Mouse (Mus musculus): ENCODE measurements at regions not wholly inside any gene's neighbourhood (a gene's known extent, or its start where the extent isn't known, plus 50 kb on each side); places are given as distances from the start of the nearest gene placed in this dataset. TPM values are rescaled to one million over a fixed set of nuclear protein-coding genes. Genes with fewer than 3 reads are reported as not detected.

DNA sequence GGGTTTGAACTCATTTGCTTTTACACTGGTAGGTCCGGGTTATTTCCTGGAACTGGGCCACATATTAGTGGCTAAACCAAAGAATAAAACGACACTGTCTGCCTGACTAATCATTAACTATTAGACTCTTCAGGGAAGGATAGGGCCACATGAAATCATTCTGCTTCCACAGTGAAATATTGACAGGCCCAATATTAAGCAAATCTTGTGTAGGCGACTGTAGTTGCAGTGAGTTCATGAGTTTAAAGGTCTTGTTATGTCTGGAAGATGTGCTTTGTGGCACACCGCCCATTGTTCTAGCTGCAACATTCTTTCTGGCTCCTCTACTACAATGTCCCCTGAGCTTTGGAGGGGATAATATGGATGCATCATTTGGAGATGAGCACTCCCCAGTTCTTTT is 65.7 kb upstream of the Pbx1 start:
- WGBS: 85% methylated on average over 4 of the region's 4 CpGs
- ATAC-seq (ENCODE audit: low FRiP score, low read depth): no peak
- no peak for DNase-seq (ENCODE audit: low spot score)

DNA sequence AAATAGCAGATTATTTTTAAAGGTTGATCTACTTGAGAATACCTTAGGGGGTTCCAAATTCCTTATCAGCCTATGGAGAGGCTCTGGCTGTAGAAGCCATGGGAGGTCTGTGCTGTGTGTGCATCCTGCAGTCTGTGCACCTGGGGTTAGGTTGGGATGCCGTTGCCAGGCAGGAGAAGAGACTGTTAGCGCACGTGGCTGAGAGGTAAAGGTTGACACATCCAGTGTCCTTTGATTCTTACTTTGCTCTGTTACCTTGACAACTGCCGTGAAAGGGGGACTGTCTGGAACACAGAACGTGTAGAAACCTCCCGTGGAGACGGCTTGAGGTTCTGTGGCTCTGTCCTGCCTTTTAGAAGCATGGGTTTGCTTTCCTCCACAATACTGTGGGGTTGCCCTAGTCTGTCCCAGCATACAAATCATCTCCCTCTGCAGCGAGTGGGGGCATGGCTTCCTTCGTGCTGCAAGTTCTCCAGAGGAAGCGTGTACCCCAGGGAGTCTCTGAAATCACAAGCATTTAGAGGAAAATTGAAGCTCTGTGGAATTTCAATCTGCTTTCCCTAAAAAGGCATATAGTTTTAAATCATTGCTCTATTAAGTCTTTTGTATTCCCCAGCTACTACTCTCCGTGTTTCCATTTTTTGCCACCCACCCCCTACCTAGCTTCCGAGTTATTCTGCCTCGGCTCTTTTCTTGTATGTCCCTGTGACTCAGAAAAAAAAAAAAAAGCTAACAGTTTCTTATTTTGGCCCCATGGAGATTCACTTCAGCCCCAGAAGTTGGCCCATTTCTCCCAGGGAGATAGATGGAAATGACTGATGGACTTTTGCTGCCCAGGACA is 63.8 kb upstream of the Pbx1 start:
- 67% methylated on average over 13 of the region's 13 CpGs for WGBS
- H3K4me1 ChIP-seq (ENCODE audit: control insufficient read depth, insufficient read depth, low read length): no peaks in the 10 kb centered on the region
- H3K9me3 ChIP-seq (ENCODE audit: control insufficient read depth, low read length): no peaks in the 10 kb centered on the region
- no peak for TF ChIP-seq POLR2A (IDR thresholded peaks at IDR 0.05; ENCODE audit: borderline replicate concordance, extremely low read depth, insufficient read depth, insufficient read length)
- no peak overlapping the region for H3K9ac ChIP-seq (ENCODE audit: low read depth, low read length, severe bottlenecking)
- no peak overlapping the region for H3K27ac ChIP-seq (replicated peaks; ENCODE audit: low read depth, low read length)
- no peak for ATAC-seq (ENCODE audit: low FRiP score, low read depth)
- no peaks in the 10 kb centered on the region for H3K27me3 ChIP-seq (ENCODE audit: control insufficient read depth, insufficient read depth, low read length)
- H3K4me3 ChIP-seq (replicated peaks; ENCODE audit: low read length): no peak overlapping the region
- H3K36me3 ChIP-seq (ENCODE audit: control insufficient read depth, insufficient read depth, low read length): no peaks in the 10 kb centered on the region
- DNase-seq (ENCODE audit: low spot score): no peak
- H3K4me2 ChIP-seq (replicated peaks; ENCODE audit: low read depth, low read length, severe bottlenecking): no peak overlapping the region

More for the DNA sequence above, 65.7 kb upstream of the Pbx1 start:
- Histone ChIP-seq H3K36me3 (ENCODE audit: control insufficient read depth, insufficient read depth, low read length) (no peaks in the 10 kb centered on the region), H3K4me3 (replicated peaks; ENCODE audit: low read length) (no peak overlapping the region), H3K27ac (replicated peaks; ENCODE audit: low read depth, low read length) (no peak overlapping the region), H3K27me3 (ENCODE audit: control insufficient read depth, insufficient read depth, low read length) (no peaks in the 10 kb centered on the region), H3K9ac (ENCODE audit: low read depth, low read length, severe bottlenecking) (no peak overlapping the region), H3K4me1 (ENCODE audit: control insufficient read depth, insufficient read depth, low read length) (no peaks in the 10 kb centered on the region), H3K9me3 (ENCODE audit: control insufficient read depth, low read length) (no peaks in the 10 kb centered on the region), H3K4me2 (replicated peaks; ENCODE audit: low read depth, low read length, severe bottlenecking) (no peak overlapping the region)
- TF ChIP-seq POLR2A (IDR thresholded peaks at IDR 0.05; ENCODE audit: borderline replicate concordance, extremely low read depth, insufficient read depth, insufficient read length): no peak

DNA sequence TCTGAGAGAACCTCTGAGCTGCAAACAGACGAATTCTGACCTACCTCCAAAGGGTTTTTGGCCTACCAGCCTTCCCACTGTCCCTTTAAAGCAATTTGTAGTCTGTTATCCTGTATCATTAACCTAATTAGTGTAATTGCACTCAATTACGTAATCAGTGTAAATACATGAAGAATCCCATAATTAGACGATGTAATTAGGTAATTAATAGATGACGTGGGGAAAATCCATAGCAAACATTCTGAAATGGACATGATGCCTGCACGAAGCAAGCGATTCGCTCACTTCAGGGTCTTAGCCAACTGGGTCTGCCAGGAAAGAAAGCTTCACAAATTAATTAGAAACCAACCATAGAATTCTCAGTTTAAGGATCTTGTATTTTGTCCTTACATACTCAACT is 55.4 kb upstream of the Pbx1 start:
- 77% methylated on average over 7 of the region's 7 CpGs for WGBS
- Histone ChIP-seq H3K4me1 (ENCODE audit: control insufficient read depth, insufficient read depth, low read length) (no peaks in the 10 kb centered on the region), H3K36me3 (ENCODE audit: control insufficient read depth, insufficient read depth, low read length) (no peaks in the 10 kb centered on the region), H3K9ac (ENCODE audit: low read depth, low read length, severe bottlenecking) (no peak overlapping the region), H3K4me3 (replicated peaks; ENCODE audit: low read length) (no peak overlapping the region), H3K27me3 (ENCODE audit: control insufficient read depth, insufficient read depth, low read length) (no peaks in the 10 kb centered on the region), H3K9me3 (ENCODE audit: control insufficient read depth, low read length) (no peaks in the 10 kb centered on the region), H3K4me2 (replicated peaks; ENCODE audit: low read depth, low read length, severe bottlenecking) (no peak overlapping the region), H3K27ac (replicated peaks; ENCODE audit: low read depth, low read length) (no peak overlapping the region)
- ATAC-seq (ENCODE audit: low FRiP score, low read depth): no peak
- no peak for TF ChIP-seq POLR2A (IDR thresholded peaks at IDR 0.05; ENCODE audit: borderline replicate concordance, extremely low read depth, insufficient read depth, insufficient read length)
- no peak for DNase-seq (ENCODE audit: low spot score)

DNA sequence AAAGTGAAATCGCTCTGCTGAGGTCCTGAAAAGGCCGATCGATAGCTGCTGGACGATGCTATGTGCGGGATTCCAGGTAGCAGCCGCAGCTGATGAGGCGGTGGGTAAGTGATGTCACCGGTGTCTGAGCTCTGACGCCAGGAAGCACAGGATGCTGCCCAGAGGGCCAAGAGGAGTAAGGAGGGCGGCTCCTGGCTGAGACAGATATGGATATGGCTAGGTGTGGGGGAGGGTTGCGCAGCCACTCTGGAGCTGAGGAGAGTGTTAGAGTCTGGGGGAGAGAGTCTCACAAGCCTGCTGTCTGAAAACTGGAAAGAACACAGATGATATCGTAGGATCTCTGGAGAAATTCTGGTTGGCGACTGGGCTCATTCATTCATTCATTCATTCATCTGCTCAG is 51.6 kb upstream of the Pbx1 start:
- Histone ChIP-seq H3K27ac (replicated peaks; ENCODE audit: low read depth, low read length) (no peak overlapping the region), H3K9me3 (ENCODE audit: control insufficient read depth, low read length) (no peaks in the 10 kb centered on the region), H3K27me3 (ENCODE audit: control insufficient read depth, insufficient read depth, low read length) (no peaks in the 10 kb centered on the region), H3K4me3 (replicated peaks; ENCODE audit: low read length) (no peak overlapping the region), H3K9ac (ENCODE audit: low read depth, low read length, severe bottlenecking) (no peak overlapping the region), H3K4me2 (replicated peaks; ENCODE audit: low read depth, low read length, severe bottlenecking) (no peak overlapping the region), H3K36me3 (ENCODE audit: control insufficient read depth, insufficient read depth, low read length) (no peaks in the 10 kb centered on the region), H3K4me1 (ENCODE audit: control insufficient read depth, insufficient read depth, low read length) (no peaks in the 10 kb centered on the region)
- ATAC-seq (ENCODE audit: low FRiP score, low read depth) (no peak), DNase-seq (ENCODE audit: low spot score) (no peak)
- WGBS: 83% methylated on average over 13 of the region's 13 CpGs
- TF ChIP-seq POLR2A (IDR thresholded peaks at IDR 0.05; ENCODE audit: borderline replicate concordance, extremely low read depth, insufficient read depth, insufficient read length): no peak

Small RNAs in the stretch of these regions (microRNA-seq; reads per million reads assigned to microRNA genes)
- not detected for gene Mir6348
- not detected for gene Mir6354
